Mouse (Mus musculus): ENCODE results near the gene Slc35f1.

GRCm38 (mm10) chr10:53087811-53088210 is 397.5 kb downstream of the Slc35f1 start:
- TF ChIP-seq CTCF (IDR thresholded peaks at IDR 0.05; ENCODE audit: low read depth, low read length) = no peak
- TF ChIP-seq POLR2A (IDR thresholded peaks at IDR 0.05; ENCODE audit: extremely low read depth, insufficient read depth, low read length) = no peak

Measured in liver, adult 2 months (tissue).